In genomic region chr11:51619409-51620060, GRCm38 (mm10) we compare ENCODE assay signal across 8 mouse cellular contexts. TPM values are rescaled to one million over a fixed set of nuclear protein-coding genes. Genes with fewer than 3 reads are reported as not detected.
A peak's percentile ranks its signal among the peaks of the same experiment; 100 is the strongest.
DNase-seq lines count a peak whose midpoint lies in the region; ATAC-seq lines count a peak whose summit lies in the region.

TSS of gene Nhp2 (plus strand) at chr11:51619735.

- WGBS in hindbrain, embryonic 11.5 days = under 1% methylated on average over 51 of the region's 51 CpGs

- ATAC-seq in hindbrain, embryonic 11.5 days (ENCODE audit: low FRiP score) = peak; percentile 96

- peak within 1 kb of the TSS; percentile 78 for H3K4me3 ChIP-seq in hindbrain, embryonic 11.5 days (ENCODE audit: low read depth, low read length)

- DNase-seq in Muller cell, postnatal 12 days (ENCODE audit: inconsistent ontology term) = peak; percentile 98
- DNase-seq in cerebellum, adult 9-11 months = peak; percentile 97
- DNase-seq in frontal cortex, adult 2 months (ENCODE audit: extremely low spot score in 1 of 2, low spot score in 1 of 2) = peak; percentile 96 to 97
- peak; percentile 97 for DNase-seq in hindbrain, embryonic 11.5 days (ENCODE audit: low spot score)
- peak; percentile 92 to 93 for DNase-seq in layer of hippocampus, postnatal 10 days (ENCODE audit: low spot score in 2 of 2)
- DNase-seq in lung, postnatal 10 days = peak; percentile 99
- DNase-seq in ovary, postnatal 36 days (ENCODE audit: low spot score) = peak; percentile 90
- DNase-seq in thymus, postnatal 25 days = peak; percentile 87

- H3K9me3 ChIP-seq in hindbrain, embryonic 11.5 days (ENCODE audit: control insufficient read depth, low read length) = no peaks in the 10 kb centered on the region

- H3K4me1 ChIP-seq in hindbrain, embryonic 11.5 days (replicated peaks; ENCODE audit: control insufficient read depth, insufficient read depth, low read length) = no peaks in the 10 kb centered on the region

- H3K27me3 ChIP-seq in hindbrain, embryonic 11.5 days (ENCODE audit: control insufficient read depth, insufficient read depth, low read length) = no peaks in the 10 kb centered on the region

- peak within 1 kb of the TSS; percentile 62 for H3K9ac ChIP-seq in hindbrain, embryonic 11.5 days (ENCODE audit: low read depth, low read length)

- peaks cover 9% of the 10 kb centered on the region for H3K36me3 ChIP-seq in hindbrain, embryonic 11.5 days (ENCODE audit: control insufficient read depth, insufficient read depth, low read length)

- no peak within 1 kb of the TSS for H3K27ac ChIP-seq in hindbrain, embryonic 11.5 days (ENCODE audit: low read depth, low read length)

- H3K4me2 ChIP-seq in hindbrain, embryonic 11.5 days (replicated peaks; ENCODE audit: low read depth, low read length) = peak within 1 kb of the TSS; percentile 53

RNA-seq across cellular contexts. Expression of gene Nhp2, which starts in this region (rescaled TPM):
- 64.6 and 68.5 TPM in 2 replicates for polyA plus RNA-seq in frontal cortex, adult 2 months (2012; rRNA removed)
- 154 and 156 TPM in 2 replicates for polyA plus RNA-seq in hindbrain, embryonic 11.5 days (2014; fragmentation: Nextera tagmentation; extraction: Ambion mirVana)
- total RNA-seq in layer of hippocampus, postnatal 10 days (2021) = 10 to 100 TPM; 56.9 to 60.4 TPM
